Mouse (Mus musculus) E14TG2a.4 (cell line): ENCODE data around the gene Sars2.

Experiments
- H3K27me3 ChIP-seq: 2 replicates; pipeline ENCODE4 v1.6.1; 2014; ENCODE audit warnings: low read length, control low read depth; ENCODE audit not compliant: insufficient read depth
- H3K36me3 ChIP-seq: 2 replicates; pipeline ENCODE4 v1.6.1; 2014; ENCODE audit warnings: low read length, control low read depth; ENCODE audit not compliant: insufficient read depth
- H3K4me1 ChIP-seq: replicated peaks from 2 replicates; pipeline ENCODE4 v1.6.1; 2014; ENCODE audit warnings: low read depth, low read length, control low read depth
- H3K4me3 ChIP-seq: replicated peaks from 2 replicates; pipeline ENCODE4 v1.5.1; 2014; ENCODE audit warnings: mild to moderate bottlenecking, low read length
- H3K9me3 ChIP-seq: 2 replicates; pipeline ENCODE4 v1.6.1; 2014; ENCODE audit warnings: low read length, control low read depth
- CTCF ChIP-seq: conservative IDR thresholded peaks from 2 replicates; pipeline ENCODE4 v1.5.1; 2014; ENCODE audit warnings: low read length
- NANOG ChIP-seq: IDR thresholded peaks from 2 replicates; pipeline ENCODE4 v1.6.1; 2014; ENCODE audit warnings: borderline replicate concordance, low read length, mixed read lengths
- POU5F1 ChIP-seq: IDR thresholded peaks from 2 replicates; pipeline ENCODE4 v1.6.1; 2014; ENCODE audit warnings: low read length, borderline replicate concordance

Sars2 gene

GRCm38 (mm10) chr7:28789235-28789634 lies 47.4 kb downstream of the Sars2 start:
- Histone ChIP-seq H3K9me3 (no peaks in the 10 kb centered on the region), H3K4me1 (peaks cover 60% of the 10 kb centered on the region), H3K27me3 (no peaks in the 10 kb centered on the region), H3K4me3 (peak overlapping the region; percentile 68), H3K36me3 (no peaks in the 10 kb centered on the region; the same call in 1 of the 2 replicates)
- TF ChIP-seq POU5F1 (no peak), NANOG (no peak), CTCF (no peak)

- Histone ChIP-seq H3K36me3 (no peaks in the 10 kb centered on the region; the same call in 1 of the 2 replicates), H3K4me1 (peaks cover 62% of the 10 kb centered on the region), H3K4me3 (peak overlapping the region; percentile 68), H3K27me3 (no peaks in the 10 kb centered on the region), H3K9me3 (no peaks in the 10 kb centered on the region)
- TF ChIP-seq NANOG: no peak
- no peak for TF ChIP-seq POU5F1
- no peak; the same call in 1 of the 2 replicates for TF ChIP-seq CTCF
These were observed 48.4 kb downstream of the Sars2 start for GRCm38 (mm10) chr7:28790066-28790806.

- Histone ChIP-seq H3K27me3 (no peaks in the 10 kb centered on the region), H3K4me3 (no peak overlapping the region), H3K36me3 (no peaks in the 10 kb centered on the region; the same call in 1 of the 2 replicates), H3K9me3 (no peaks in the 10 kb centered on the region), H3K4me1 (peaks cover 69% of the 10 kb centered on the region)
- TF ChIP-seq POU5F1 (no peak), CTCF (no peak), NANOG (no peak)
These were observed 49.9 kb downstream of the Sars2 start for GRCm38 (mm10) chr7:28791706-28792105.

GRCm38 (mm10) chr7:28792391-28793185 lies 50.8 kb downstream of the Sars2 start:
- peaks cover 76% of the 10 kb centered on the region for H3K4me1 ChIP-seq
- H3K36me3 ChIP-seq: peaks cover 5% of the 10 kb centered on the region
- TF ChIP-seq POU5F1 (no peak), CTCF (no peak), NANOG (no peak)

GRCm38 (mm10) chr7:28793834-28794233 lies 52.0 kb downstream of the Sars2 start:
- Histone ChIP-seq H3K36me3 (peaks cover 18% of the 10 kb centered on the region), H3K27me3 (no peaks in the 10 kb centered on the region), H3K4me1 (peaks cover 79% of the 10 kb centered on the region), H3K4me3 (no peak overlapping the region), H3K9me3 (no peaks in the 10 kb centered on the region)
- TF ChIP-seq CTCF (peak; percentile 33), POU5F1 (no peak)

More at GRCm38 (mm10) chr7:28792391-28793185, 50.8 kb downstream of the Sars2 start:
- Histone ChIP-seq H3K9me3 (no peaks in the 10 kb centered on the region), H3K27me3 (no peaks in the 10 kb centered on the region), H3K4me3 (peak overlapping the region; percentile 11; the same call in 1 of the 2 replicates)

- H3K27me3 ChIP-seq: no peaks in the 10 kb centered on the region
- 0 out of 2 replicates have a peak overlapping the region, but pooled peaks have one; percentile 17 for H3K4me3 ChIP-seq
- H3K36me3 ChIP-seq: peaks cover 24% of the 10 kb centered on the region
- no peaks in the 10 kb centered on the region for H3K9me3 ChIP-seq
- TF ChIP-seq CTCF (no peak), NANOG (no peak), POU5F1 (no peak)
- peaks cover 74% of the 10 kb centered on the region for H3K4me1 ChIP-seq
These were observed 52.7 kb downstream of the Sars2 start for GRCm38 (mm10) chr7:28794496-28794895.

- H3K4me3 ChIP-seq: peak overlapping the region; percentile 84
- TF ChIP-seq CTCF (no peak), POU5F1 (no peak), NANOG (no peak)
- no peaks in the 10 kb centered on the region for H3K9me3 ChIP-seq
- H3K4me1 ChIP-seq: peaks cover 74% of the 10 kb centered on the region
- peaks cover 35% of the 10 kb centered on the region for H3K36me3 ChIP-seq
- no peaks in the 10 kb centered on the region for H3K27me3 ChIP-seq
These were observed 54.0 kb downstream of the Sars2 start for GRCm38 (mm10) chr7:28795832-28796231.

GRCm38 (mm10) chr7:28796562-28796975 lies 54.8 kb downstream of the Sars2 start:
- H3K36me3 ChIP-seq: peaks cover 35% of the 10 kb centered on the region
- H3K4me1 ChIP-seq: peaks cover 74% of the 10 kb centered on the region
- TF ChIP-seq POU5F1 (no peak), NANOG (no peak), CTCF (no peak; the same call in 1 of the 2 replicates)
- H3K27me3 ChIP-seq: no peaks in the 10 kb centered on the region
- H3K4me3 ChIP-seq: peak overlapping the region; percentile 84
- no peaks in the 10 kb centered on the region for H3K9me3 ChIP-seq
